Mouse (Mus musculus) MEL (cell line): ENCODE data around the gene Apmap. TPM values are rescaled to one million over a fixed set of nuclear protein-coding genes. Genes with fewer than 3 reads are reported as not detected.

Source experiments
- DNase-seq: peaks from one replicate; pipeline ENCODE4 v3.0.0; 2011; ENCODE audit warnings: low read depth, low spot score
- H3K27ac ChIP-seq: 2 replicates; pipeline ENCODE4 v1.5.1; 2012; ENCODE audit warnings: low read depth, mild to moderate bottlenecking, control low read depth, low read length, moderate library complexity; ENCODE audit not compliant: control insufficient read depth
- H3K27me3 ChIP-seq, 2 experiments: fragments of 150-350 bp in 1 of 2; sonication (generic) in 1 of 2; 2 replicates each; pipeline ENCODE4 v1.6.1; 2012; ENCODE audit warnings: low read length in 2 of 2, mild to moderate bottlenecking in 2 of 2, improper control_type of control experiment in 1 of 2, moderate library complexity in 1 of 2; ENCODE audit not compliant: insufficient read depth in 2 of 2, control insufficient read depth in 1 of 2
- H3K36me3 ChIP-seq, 2 experiments: 2 replicates each; pipeline ENCODE4 v1.6.1; 2012 to 2014; ENCODE audit warnings: low read length in 2 of 2, improper control_type of control experiment in 1 of 2, inconsistent platforms in 1 of 2, mild to moderate bottlenecking in 1 of 2; ENCODE audit not compliant: insufficient read depth in 2 of 2, control insufficient read depth in 1 of 2
- H3K4me1 ChIP-seq, 2 experiments: fragments of 150-350 bp in 1 of 2; sonication (generic) in 1 of 2; 2 replicates each; pipeline ENCODE4 v1.6.1; 2012; ENCODE audit warnings: low read length in 2 of 2, improper control_type of control experiment in 1 of 2, mild to moderate bottlenecking in 1 of 2; ENCODE audit not compliant: insufficient read depth in 2 of 2, control insufficient read depth in 1 of 2
- H3K4me3 ChIP-seq, 2 experiments: fragments of 150-350 bp in 1 of 2; sonication (generic) in 1 of 2; 2 replicates each; pipeline ENCODE4 v1.5.1; 2012; ENCODE audit warnings: low read depth in 2 of 2, low read length in 2 of 2, mild to moderate bottlenecking in 2 of 2, moderate library complexity in 2 of 2, control low read depth in 1 of 2, improper control_type of control experiment in 1 of 2; ENCODE audit not compliant: control insufficient read depth in 1 of 2, insufficient read depth in 1 of 2
- H3K79me2 ChIP-seq: 2 replicates; pipeline ENCODE4 v1.6.1; 2012; ENCODE audit warnings: mild to moderate bottlenecking, low read length, moderate library complexity; ENCODE audit not compliant: control insufficient read depth, poor library complexity, insufficient read depth
- H3K9ac ChIP-seq: 2 replicates; pipeline ENCODE4 v1.6.1; 2012; ENCODE audit warnings: low read depth, mild to moderate bottlenecking, control low read depth, low read length, moderate library complexity; ENCODE audit not compliant: control insufficient read depth, poor library complexity, severe bottlenecking
- H3K9me3 ChIP-seq: fragments of 150-350 bp; sonication (generic); replicated peaks from 2 replicates; pipeline ENCODE4 v1.6.1; 2012; ENCODE audit warnings: mild to moderate bottlenecking, low read length, improper control_type of control experiment, moderate library complexity; ENCODE audit not compliant: insufficient read depth
- BHLHE40 ChIP-seq: IDR thresholded peaks from 2 replicates; pipeline ENCODE4 v1.6.1; 2012; ENCODE audit warnings: low read depth, mild to moderate bottlenecking, inconsistent platforms, low read length, improper control_type of control experiment, borderline replicate concordance
- E2F4 ChIP-seq: IDR thresholded peaks from 2 replicates; pipeline ENCODE4 v1.6.1; 2011; ENCODE audit warnings: low read depth, low read length, improper control_type of control experiment, borderline replicate concordance
- GATA1 ChIP-seq: IDR thresholded peaks from 2 replicates; pipeline ENCODE4 v1.6.1; 2011; ENCODE audit warnings: low read depth, low read length, improper control_type of control experiment
- HCFC1 ChIP-seq: IDR thresholded peaks from 2 replicates; pipeline ENCODE4 v1.6.1; 2012; ENCODE audit warnings: low read depth, mild to moderate bottlenecking, inconsistent platforms, low read length, improper control_type of control experiment, moderate library complexity
- KAT2A ChIP-seq: conservative IDR thresholded peaks from 2 replicates; pipeline ENCODE4 v1.6.1; 2012; ENCODE audit warnings: low read depth, low read length, improper control_type of control experiment, inconsistent platforms
- MAFK ChIP-seq: IDR thresholded peaks from 2 replicates; pipeline ENCODE4 v1.6.1; 2011; ENCODE audit warnings: low read depth, mild to moderate bottlenecking, low read length, improper control_type of control experiment, borderline replicate concordance
- MAX ChIP-seq: IDR thresholded peaks from 2 replicates; pipeline ENCODE4 v1.6.1; 2011; ENCODE audit warnings: low read length, improper control_type of control experiment
- MEF2A ChIP-seq: IDR thresholded peaks from 2 replicates; pipeline ENCODE4 v1.6.1; 2014; ENCODE audit warnings: low read depth, mild to moderate bottlenecking, inconsistent platforms, low read length, improper control_type of control experiment; ENCODE audit not compliant: poor library complexity, insufficient replicate concordance, severe bottlenecking; ENCODE audit errors: extremely low read depth
- MYB ChIP-seq: IDR thresholded peaks from 2 replicates; pipeline ENCODE4 v1.6.1; 2011; ENCODE audit warnings: mild to moderate bottlenecking, low read depth, low read length, improper control_type of control experiment
- NELFE ChIP-seq: IDR thresholded peaks from 2 replicates; pipeline ENCODE4 v1.6.1; 2011; ENCODE audit warnings: low read depth, low read length, improper control_type of control experiment
- NRF1 ChIP-seq: IDR thresholded peaks from 2 replicates; pipeline ENCODE4 v1.6.1; 2014; ENCODE audit warnings: low read depth, mild to moderate bottlenecking, inconsistent platforms, low read length, improper control_type of control experiment, moderate library complexity; ENCODE audit not compliant: poor library complexity, insufficient read depth, severe bottlenecking
- POLR2A ChIP-seq, 2 experiments: IDR thresholded peaks; 2 replicates each; pipeline ENCODE4 v1.6.1; 2011 to 2012; ENCODE audit warnings: low read length in 2 of 2, mild to moderate bottlenecking in 2 of 2, control low read depth in 1 of 2, improper control_type of control experiment in 1 of 2, low read depth in 1 of 2, moderate library complexity in 1 of 2; ENCODE audit not compliant: control insufficient read depth in 1 of 2, insufficient read depth in 1 of 2, poor library complexity in 1 of 2
- POLR2AphosphoS2 ChIP-seq: IDR thresholded peaks from 2 replicates; pipeline ENCODE4 v1.6.1; 2011; ENCODE audit warnings: low read length, improper control_type of control experiment
- RAD21 ChIP-seq: IDR thresholded peaks from 2 replicates; pipeline ENCODE4 v1.6.1; 2011; ENCODE audit warnings: mild to moderate bottlenecking, low read depth, low read length, improper control_type of control experiment
- RCOR1 ChIP-seq: IDR thresholded peaks from 2 replicates; pipeline ENCODE4 v1.6.1; 2012; ENCODE audit warnings: low read depth, mild to moderate bottlenecking, inconsistent platforms, low read length, improper control_type of control experiment
- SIN3A ChIP-seq: IDR thresholded peaks from 2 replicates; pipeline ENCODE4 v1.6.1; 2012; ENCODE audit warnings: low read length, improper control_type of control experiment, inconsistent platforms
- TBP ChIP-seq: IDR thresholded peaks from 2 replicates; pipeline ENCODE4 v1.8.0; 2011; ENCODE audit warnings: low read depth, low read length, improper control_type of control experiment
- USF1 ChIP-seq: IDR thresholded peaks from 2 replicates; pipeline ENCODE4 v1.6.1; 2014; ENCODE audit warnings: low read depth, mild to moderate bottlenecking, inconsistent platforms, low read length, improper control_type of control experiment, moderate library complexity
- ZC3H11A ChIP-seq: IDR thresholded peaks from 2 replicates; pipeline ENCODE4 v1.6.1; 2012; ENCODE audit warnings: low read depth, mild to moderate bottlenecking, inconsistent platforms, low read length, improper control_type of control experiment
- ZMIZ1 ChIP-seq: IDR thresholded peaks from 2 replicates; pipeline ENCODE4 v1.6.1; 2012; ENCODE audit warnings: low read depth, mild to moderate bottlenecking, inconsistent platforms, low read length, improper control_type of control experiment, moderate library complexity
- ZNF384 ChIP-seq: IDR thresholded peaks from 2 replicates; pipeline ENCODE4 v1.6.1; 2012; ENCODE audit warnings: low read depth, mild to moderate bottlenecking, inconsistent platforms, low read length, improper control_type of control experiment
- polyA plus RNA-seq, 2 experiments: library from polyadenylated mRNA; stranded (reverse) in 1 of 2; unstranded in 1 of 2; fragments of >175 nt in 1 of 2; fragments of >200 nt in 1 of 2; gene quantifications; 2 replicates each; pipeline versions ENCODE4 v1.2.1 to v1.2.4; 2012; ENCODE audit warnings: low replicate concordance in 2 of 2, low read depth in 1 of 2; ENCODE audit not compliant: insufficient read length in 2 of 2, insufficient read depth in 1 of 2, missing spikeins in 1 of 2
- total RNA-seq: library from RNA; depleted of rRNA; stranded (reverse); fragments of 300-350 nt; gene quantifications from 2 replicates; pipeline ENCODE4 v1.2.3, GENCODE M21; 2012

The Apmap gene
- total and polyA plus RNA-seq, 3 experiments = 26.4 to 29.4 TPM; not detected in 1

DNA sequence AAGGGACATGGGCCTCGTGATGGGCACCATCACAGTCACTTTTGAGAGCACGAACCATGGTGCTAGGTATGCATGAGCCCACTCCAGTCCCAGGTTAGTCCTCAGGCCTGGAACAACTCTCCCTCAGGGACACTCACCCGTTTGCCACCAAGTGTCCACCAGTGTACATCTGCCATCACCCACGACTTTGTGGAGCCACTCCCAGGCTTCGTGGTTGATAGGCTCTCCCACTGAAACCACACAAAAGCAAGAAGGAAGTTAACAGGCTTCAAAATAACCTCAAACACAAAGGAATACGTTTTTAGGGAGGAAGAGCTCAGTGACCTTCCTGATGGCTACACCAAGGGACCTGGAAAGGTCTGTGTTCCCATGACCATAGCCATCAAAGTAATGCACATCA, 18.8 kb upstream of the Apmap start:
- DNase-seq = peak; percentile 26
- no peaks in the 10 kb centered on the region for H3K79me2 ChIP-seq
- no peaks in the 10 kb centered on the region for H3K27me3 ChIP-seq
- no peak overlapping the region for H3K9ac ChIP-seq
- peaks cover 0 to 8% of the 10 kb centered on the region in 2 experiments; a peak in 2 of 4 replicates for H3K4me1 ChIP-seq
- no peak for TF ChIP-seq RAD21
- 0 out of 2 replicates have a peak, but pooled peaks have one; percentile 7 for TF ChIP-seq RCOR1
- TF ChIP-seq, all 39 proteins: peak for 1
- Histone ChIP-seq H3K9me3 (no peaks in the 10 kb centered on the region), H3K27ac (no peak overlapping the region), H3K4me3 (no peak overlapping the region), H3K36me3 (peaks cover 0 to 5% of the 10 kb centered on the region in 2 experiments; a peak in 2 of 4 replicates)

DNA sequence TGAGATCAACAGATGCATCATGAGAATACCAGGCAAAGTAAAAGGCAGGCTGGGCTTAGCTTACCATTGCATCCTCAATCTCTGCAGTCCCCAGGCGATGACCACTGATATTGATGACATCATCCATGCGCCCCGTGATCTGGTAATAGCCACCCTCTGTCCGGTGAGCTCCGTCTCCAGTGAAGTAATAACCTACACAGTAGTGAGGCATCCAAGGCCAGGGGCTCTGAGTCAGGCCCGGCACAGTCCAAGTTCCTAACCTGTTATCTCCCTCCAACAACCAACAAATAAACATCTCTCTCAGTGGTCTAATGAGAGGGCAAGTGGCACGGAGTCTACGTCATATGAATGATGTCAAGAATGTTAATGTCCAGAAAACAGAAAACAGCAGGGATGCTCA, 16.6 kb upstream of the Apmap start:
- H3K9ac ChIP-seq = no peak overlapping the region
- no peak for DNase-seq
- H3K4me1 ChIP-seq = peaks cover 0 to 8% of the 10 kb centered on the region in 2 experiments; a peak in 2 of 4 replicates
- H3K27me3 ChIP-seq = no peaks in the 10 kb centered on the region
- TF ChIP-seq MEF2A (no peak), USF1 (no peak)
- H3K4me3 ChIP-seq = no peak overlapping the region
- no peaks in the 10 kb centered on the region for H3K79me2 ChIP-seq
- H3K9me3 ChIP-seq = no peaks in the 10 kb centered on the region
- no peak overlapping the region for H3K27ac ChIP-seq
- H3K36me3 ChIP-seq = peaks cover 0 to 5% of the 10 kb centered on the region in 2 experiments; a peak in 2 of 4 replicates

DNA sequence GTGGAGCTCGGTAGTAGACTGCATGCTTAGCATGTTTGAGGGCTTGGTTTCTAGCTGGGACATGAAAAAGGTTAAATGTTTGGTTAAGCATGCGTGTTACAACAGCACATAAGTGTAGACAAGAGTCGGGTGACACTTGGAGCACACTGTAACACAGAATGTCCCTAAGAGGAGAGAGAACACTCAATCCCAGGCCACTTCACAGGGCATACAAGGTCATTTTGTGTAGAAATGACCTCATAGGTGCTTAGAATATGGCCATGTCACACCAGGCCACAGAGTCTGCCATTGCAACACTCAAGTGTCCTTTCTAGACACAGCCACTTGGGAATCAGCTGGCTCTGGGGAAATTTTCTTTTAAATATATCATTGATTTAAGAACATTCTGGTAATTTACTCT, 15.6 kb upstream of the Apmap start:
- Histone ChIP-seq H3K9ac (no peak overlapping the region), H3K9me3 (no peaks in the 10 kb centered on the region), H3K4me1 (peaks cover 0 to 8% of the 10 kb centered on the region in 2 experiments; a peak in 2 of 4 replicates), H3K27ac (no peak overlapping the region), H3K36me3 (peaks cover 0 to 5% of the 10 kb centered on the region in 2 experiments; a peak in 2 of 4 replicates), H3K4me3 (no peak overlapping the region), H3K79me2 (no peaks in the 10 kb centered on the region), H3K27me3 (no peaks in the 10 kb centered on the region)
- no peak for DNase-seq
- no peak for TF ChIP-seq RAD21
- TF ChIP-seq ZC3H11A = no peak
- no peak for TF ChIP-seq MAFK
- TF ChIP-seq MEF2A = no peak
- TF ChIP-seq GATA1 = no peak
- no peak for TF ChIP-seq POLR2AphosphoS2
- TF ChIP-seq E2F4 = no peak

GRCm38 (mm10) chr2:150621698-150622097, 13.3 kb upstream of the Apmap start:
- no peak overlapping the region for H3K27ac ChIP-seq
- DNase-seq = no peak
- H3K36me3 ChIP-seq = no peaks in the 10 kb centered on the region
- TF ChIP-seq SIN3A (no peak), MYB (no peak), NRF1 (no peak), KAT2A (no peak), ZMIZ1 (no peak), TBP (no peak), POLR2AphosphoS2 (no peak), HCFC1 (no peak), POLR2A (IDR thresholded peaks at IDR 0.05; ENCODE audit: control insufficient read depth in 1 of 2, insufficient read depth in 1 of 2, low read depth in 1 of 2, low read length in 2 of 2, poor library complexity in 1 of 2) (no peak), MAFK (no peak), BHLHE40 (no peak), E2F4 (no peak), ZNF384 (no peak), NELFE (no peak), MAX (no peak)

More at GRCm38 (mm10) chr2:150621698-150622097, 13.3 kb upstream of the Apmap start:
- Histone ChIP-seq H3K4me3 (no peak overlapping the region), H3K9me3 (no peaks in the 10 kb centered on the region), H3K4me1 (no peaks in the 10 kb centered on the region), H3K27me3 (no peaks in the 10 kb centered on the region), H3K79me2 (no peaks in the 10 kb centered on the region), H3K9ac (no peak overlapping the region)
